Mouse (Mus musculus) layer of hippocampus, adult 9-11 months (tissue): ENCODE measurements around the gene Fus.
"Not testable (repeated sequence)": the region's sequence is repeated elsewhere in the genome, so short reads cannot be mapped to it uniquely, and the experiment has no call there.

Experiments used
- DNase-seq: peaks from one replicate; pipeline ENCODE4 v3.0.0; 2022

Gene Fus

GRCm38 (mm10) chr7:128006193-128006592 is 38.9 kb downstream of the Fus start:
- no peak for DNase-seq

GRCm38 (mm10) chr7:128009715-128010340 is 42.6 kb downstream of the Fus start:
- DNase-seq = no peak

GRCm38 (mm10) chr7:128012136-128012780 is 45.0 kb downstream of the Fus start:
- peak; percentile 61 for DNase-seq

GRCm38 (mm10) chr7:128013116-128013515 is 45.9 kb downstream of the Fus start:
- peak; percentile 70 for DNase-seq

- not testable (repeated sequence) for DNase-seq
Observed at GRCm38 (mm10) chr7:128016134-128016533, 48.9 kb downstream of the Fus start.

- no peak for DNase-seq
Observed at GRCm38 (mm10) chr7:128016650-128017049, 49.4 kb downstream of the Fus start.

GRCm38 (mm10) chr7:128018275-128018674 is 51.0 kb downstream of the Fus start:
- DNase-seq = no peak

GRCm38 (mm10) chr7:128019187-128019586 is 51.9 kb downstream of the Fus start:
- no peak for DNase-seq

- DNase-seq = no peak
Observed at GRCm38 (mm10) chr7:128022974-128023373, 55.7 kb downstream of the Fus start.

GRCm38 (mm10) chr7:128023565-128023964 is 56.3 kb downstream of the Fus start:
- DNase-seq = no peak

- no peak for DNase-seq
Observed at GRCm38 (mm10) chr7:128024364-128024763, 57.1 kb downstream of the Fus start.

- no peak for DNase-seq
Observed at GRCm38 (mm10) chr7:128024932-128025331, 57.7 kb downstream of the Fus start.

GRCm38 (mm10) chr7:128025381-128025780 is 58.1 kb downstream of the Fus start:
- DNase-seq = no peak

GRCm38 (mm10) chr7:128031403-128031976 is 64.2 kb downstream of the Fus start:
- DNase-seq = no peak

- DNase-seq = no peak
Observed at GRCm38 (mm10) chr7:128032290-128032988, 65.2 kb downstream of the Fus start.

- DNase-seq = no peak
Observed at GRCm38 (mm10) chr7:128032989-128033293, 65.7 kb downstream of the Fus start.

GRCm38 (mm10) chr7:128033616-128034015 is 66.4 kb downstream of the Fus start:
- no peak for DNase-seq
